Mouse (Mus musculus) liver, postnatal 0 days (tissue): ENCODE measurements around the gene Gm49322. TPM values are rescaled to one million over a fixed set of nuclear protein-coding genes. Genes with fewer than 3 reads are reported as not detected.

Experiments used
- ATAC-seq: fragments of 200-750 bp; cut with Nextera tagmentation; 2 replicates; pipeline ENCODE4 v1.8.0; 2017; ENCODE audit warnings: mild to moderate bottlenecking, moderate library complexity
- DNase-seq: peaks from one replicate; pipeline ENCODE4 v3.0.0-alpha.2; 2016
- H3K27ac ChIP-seq: fragments of 300-500 bp; sonication (generic); 2 replicates; pipeline ENCODE4 v1.5.1; 2014; ENCODE audit warnings: antibody characterized with exemption, moderate library complexity, mild to moderate bottlenecking, low read depth
- H3K27me3 ChIP-seq: fragments of 300-500 bp; sonication (generic); 2 replicates; pipeline ENCODE4 v1.6.1; 2014; ENCODE audit warnings: low read length, control low read depth, mixed read lengths; ENCODE audit not compliant: insufficient read depth
- H3K36me3 ChIP-seq: fragments of 300-500 bp; sonication (generic); replicated peaks from 2 replicates; pipeline ENCODE4 v1.6.1; 2014; ENCODE audit warnings: mild to moderate bottlenecking, control low read depth, low read length, moderate library complexity, mixed read lengths; ENCODE audit not compliant: insufficient read depth
- H3K4me1 ChIP-seq: fragments of 300-500 bp; sonication (generic); 2 replicates; pipeline ENCODE4 v1.6.1; 2014; ENCODE audit warnings: antibody characterized with exemption, mild to moderate bottlenecking, control low read depth; ENCODE audit not compliant: insufficient read depth
- H3K4me2 ChIP-seq: fragments of 300-500 bp; sonication (generic); 2 replicates; pipeline ENCODE4 v1.6.1; 2014; ENCODE audit warnings: low read depth, mild to moderate bottlenecking, low read length, moderate library complexity, mixed read lengths
- H3K4me3 ChIP-seq: fragments of 300-500 bp; sonication (generic); 2 replicates; pipeline ENCODE4 v1.5.1; 2014; ENCODE audit warnings: low read depth, low read length
- H3K9ac ChIP-seq: fragments of 300-500 bp; sonication (generic); replicated peaks from 2 replicates; pipeline ENCODE4 v1.6.1; 2014; ENCODE audit warnings: mild to moderate bottlenecking, moderate library complexity
- H3K9me3 ChIP-seq: fragments of 300-500 bp; sonication (generic); 2 replicates; pipeline ENCODE4 v1.6.1; 2016; ENCODE audit warnings: mild to moderate bottlenecking, control low read depth, low read length, mixed read lengths
- CTCF ChIP-seq: sonication (generic); IDR thresholded peaks from 2 replicates; pipeline ENCODE4 v1.5.1; 2016; ENCODE audit warnings: antibody characterized with exemption, low read depth
- EP300 ChIP-seq: IDR thresholded peaks from 2 replicates; pipeline ENCODE4 v1.6.1; 2016; ENCODE audit warnings: antibody characterized with exemption, low read depth, mild to moderate bottlenecking
- WGBS: fragments of 180-500 bp; shearing (Covaris S2); extraction: QIAGEN DNeasy Blood & Tissue Kit; methylation state at CpG from one replicate; pipeline ENCODE4 v1.1.7; 2014; ENCODE audit not compliant: insufficient replicate concordance; 5-methylcytosine and 5-hydroxymethylcytosine counted together
- polyA plus RNA-seq: library from polyadenylated mRNA; unstranded; fragments of >200 nt; fragmentation: Nextera tagmentation; extraction: Ambion mirVana; gene quantifications from 2 replicates; pipeline ENCODE4 v1.2.1, GENCODE M21; 2015

Gene Gm49322
- polyA plus RNA-seq, 1 experiment from 2014 or later: 0.52 TPM

DNA sequence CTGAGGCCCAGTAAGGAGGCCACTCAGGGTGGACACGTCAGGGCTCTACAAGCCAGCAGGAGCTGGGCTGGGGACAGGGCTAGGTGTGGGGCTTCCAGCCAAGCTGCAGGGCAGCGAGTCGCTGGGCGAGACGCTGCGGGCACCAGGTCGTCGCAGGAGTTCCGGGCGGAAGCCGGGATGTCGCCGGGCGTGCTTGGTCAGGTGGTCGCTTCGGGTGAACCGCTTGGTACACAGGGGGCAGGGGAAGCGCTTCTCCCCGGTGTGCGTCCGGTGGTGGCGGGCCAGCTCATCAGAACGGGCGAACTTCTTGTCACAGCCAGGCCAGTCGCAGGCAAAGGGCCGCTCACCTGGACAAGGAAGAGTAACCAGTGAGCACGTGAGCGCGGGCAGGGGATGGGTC lies 36.9 kb upstream of the Gm49322 start:
- peaks cover 10% of the 10 kb centered on the region; the same call in 1 of the 2 replicates for H3K36me3 ChIP-seq
- H3K27me3 ChIP-seq: no peaks in the 10 kb centered on the region
- 0 out of 2 replicates have a peak overlapping the region, but pooled peaks have one; percentile 99 for H3K4me2 ChIP-seq
- no peak for ATAC-seq
- 95% methylated on average over 29 of the region's 29 CpGs for WGBS
- H3K27ac ChIP-seq: 0 out of 2 replicates have a peak overlapping the region, but pooled peaks have one; percentile 11
- no peaks in the 10 kb centered on the region for H3K9me3 ChIP-seq
- H3K9ac ChIP-seq: no peak overlapping the region; the same call in 1 of the 2 replicates
- TF ChIP-seq CTCF (no peak), EP300 (no peak)
- H3K4me1 ChIP-seq: peaks cover 52% of the 10 kb centered on the region
- H3K4me3 ChIP-seq: no peak overlapping the region
- DNase-seq: no peak

DNA sequence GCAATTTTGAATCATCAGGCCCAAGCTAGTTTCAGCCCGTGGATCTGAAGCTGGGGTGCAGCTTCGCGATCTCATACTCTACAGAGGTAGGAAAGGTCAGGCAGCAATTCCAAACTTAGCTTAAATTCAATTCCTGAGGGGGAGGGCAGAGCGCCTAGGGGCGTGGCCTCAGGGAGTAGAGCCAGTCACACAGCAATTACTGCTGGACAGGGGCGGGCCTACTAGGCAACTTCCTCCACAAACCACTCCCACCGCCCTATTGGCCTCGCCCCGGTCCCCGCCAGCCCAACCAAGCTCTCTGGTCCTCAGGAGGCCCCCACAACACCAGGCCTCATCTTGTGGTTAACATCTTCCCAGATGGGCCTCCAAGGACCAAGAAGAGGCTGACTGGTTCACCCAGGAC lies 36.2 kb upstream of the Gm49322 start:
- Histone ChIP-seq H3K4me2 (peak overlapping the region; percentile 99), H3K27me3 (no peaks in the 10 kb centered on the region), H3K4me1 (peaks cover 58% of the 10 kb centered on the region), H3K9ac (peak overlapping the region; percentile 55), H3K27ac (peak overlapping the region; percentile 91), H3K4me3 (peak overlapping the region; percentile 46), H3K9me3 (no peaks in the 10 kb centered on the region), H3K36me3 (peaks cover 10% of the 10 kb centered on the region; the same call in 1 of the 2 replicates)
- WGBS: 13% methylated on average over 10 of the region's 10 CpGs
- DNase-seq (peak; percentile 93), ATAC-seq (peak; percentile 85)
- TF ChIP-seq EP300: no peak
- no peak for TF ChIP-seq CTCF

DNA sequence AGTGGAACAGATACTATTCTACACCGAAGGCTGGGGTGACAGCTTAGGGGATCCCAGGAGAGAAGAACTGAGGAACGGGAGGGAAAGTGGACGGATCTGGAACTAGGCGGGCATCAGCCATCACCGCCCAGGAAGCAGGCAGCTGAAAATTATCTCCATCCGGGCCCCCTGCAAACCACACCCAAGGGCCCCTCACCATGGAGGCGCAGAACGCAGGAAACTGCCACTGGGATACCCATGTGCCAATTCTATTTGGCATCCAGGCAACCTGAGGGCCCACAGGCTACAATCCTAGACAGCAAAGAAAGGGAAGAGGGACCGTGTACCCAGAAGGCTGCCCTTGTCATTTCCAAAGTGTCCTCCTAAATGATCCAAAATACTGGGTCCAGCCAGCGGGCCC lies 35.4 kb upstream of the Gm49322 start:
- Histone ChIP-seq H3K36me3 (peaks cover 10% of the 10 kb centered on the region; the same call in 1 of the 2 replicates), H3K9ac (peak overlapping the region; percentile 55), H3K4me3 (peak overlapping the region; percentile 46), H3K27ac (peak overlapping the region; percentile 91), H3K4me2 (peak overlapping the region; percentile 99), H3K27me3 (no peaks in the 10 kb centered on the region), H3K9me3 (no peaks in the 10 kb centered on the region), H3K4me1 (peaks cover 65% of the 10 kb centered on the region)
- DNase-seq (no peak), ATAC-seq (no peak)
- 50% methylated on average over 10 of the region's 10 CpGs for WGBS
- TF ChIP-seq EP300 (no peak), CTCF (no peak)

DNA sequence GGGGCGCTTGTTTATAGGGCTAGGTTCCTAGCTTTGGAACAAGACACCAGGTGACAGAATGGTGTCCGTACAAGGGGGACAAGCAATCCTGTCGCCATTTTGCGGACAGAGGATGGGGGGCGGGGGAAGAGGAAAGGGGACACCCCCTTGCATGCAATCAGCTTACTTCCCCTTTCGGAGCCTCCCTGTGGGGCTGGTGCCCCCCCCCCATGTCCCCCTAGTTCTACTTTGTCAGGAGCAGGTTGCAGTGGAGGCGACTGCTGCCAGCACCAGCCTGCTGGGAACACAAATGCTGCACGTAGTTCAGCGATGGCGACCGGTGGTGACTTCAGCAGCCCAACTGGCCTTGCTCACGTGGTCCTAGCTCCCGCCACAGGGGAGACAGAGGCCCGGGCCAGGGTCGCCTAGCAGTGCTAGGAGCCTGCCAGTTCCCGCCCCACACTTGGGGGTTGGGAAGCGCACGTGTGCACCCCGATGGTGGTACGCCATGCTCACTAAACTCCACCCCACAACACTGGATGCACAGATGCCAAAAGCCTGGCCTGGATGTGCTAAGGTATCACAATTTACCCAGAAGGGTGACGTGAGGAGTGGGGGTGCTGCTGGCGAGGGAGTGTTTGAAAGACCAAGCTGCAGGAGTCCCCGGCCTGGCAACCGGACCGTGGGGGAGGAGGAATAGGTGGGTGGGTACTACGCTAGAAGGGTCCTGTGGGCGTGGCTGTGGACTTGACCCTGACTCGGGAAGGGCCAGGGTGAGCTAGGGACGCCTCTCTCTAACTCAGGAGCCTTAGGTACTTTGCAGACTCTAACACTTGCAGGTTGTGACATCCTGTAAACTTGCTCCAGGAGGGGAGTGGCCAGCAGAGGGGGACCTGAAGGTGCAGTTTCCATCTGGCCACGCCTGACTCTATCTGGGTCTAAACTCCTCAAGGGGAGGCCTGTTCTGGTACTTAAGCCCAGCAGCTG lies 34.7 kb upstream of the Gm49322 start:
- Histone ChIP-seq H3K36me3 (peaks cover 6% of the 10 kb centered on the region; the same call in 1 of the 2 replicates), H3K4me1 (peaks cover 72% of the 10 kb centered on the region), H3K9me3 (no peaks in the 10 kb centered on the region), H3K27ac (peak overlapping the region; percentile 91), H3K4me2 (peak overlapping the region; percentile 99), H3K9ac (peak overlapping the region; percentile 55), H3K27me3 (no peaks in the 10 kb centered on the region), H3K4me3 (peak overlapping the region; percentile 46)
- WGBS: 13% methylated on average over 29 of the region's 30 CpGs
- TF ChIP-seq CTCF (peak; percentile 39), EP300 (no peak)
- DNase-seq (peak; percentile 54), ATAC-seq (peak; percentile 18)

DNA sequence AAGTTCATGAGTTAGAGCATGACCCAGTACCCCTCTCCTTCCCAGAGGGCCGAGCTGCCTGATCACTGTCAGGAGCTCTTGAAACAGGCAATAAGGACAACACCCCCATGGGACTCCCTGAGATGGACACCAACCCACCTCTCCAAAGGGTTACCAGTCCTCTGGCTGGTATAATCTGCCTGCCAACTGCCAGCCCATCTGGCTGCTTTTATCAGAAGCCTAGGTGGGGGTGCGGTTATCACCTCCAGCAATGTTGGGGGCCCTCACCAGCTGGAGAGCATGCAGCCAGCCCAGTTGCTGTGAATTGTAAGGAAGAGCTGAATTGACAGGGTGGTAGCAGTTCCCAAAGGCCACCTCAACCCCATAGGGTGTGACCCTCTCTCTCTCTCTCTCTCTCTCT lies 33.3 kb upstream of the Gm49322 start:
- H3K4me2 ChIP-seq: peak overlapping the region; percentile 99
- DNase-seq: peak; percentile 68
- no peaks in the 10 kb centered on the region for H3K9me3 ChIP-seq
- H3K4me3 ChIP-seq: peak overlapping the region; percentile 46
- H3K27me3 ChIP-seq: no peaks in the 10 kb centered on the region
- H3K4me1 ChIP-seq: peaks cover 74% of the 10 kb centered on the region
- H3K27ac ChIP-seq: peak overlapping the region; percentile 91
- 56% methylated on average over 2 of the region's 2 CpGs for WGBS
- peak overlapping the region; percentile 55; the same call in 1 of the 2 replicates for H3K9ac ChIP-seq
- H3K36me3 ChIP-seq: peaks cover 6% of the 10 kb centered on the region; the same call in 1 of the 2 replicates
- ATAC-seq: peak; percentile 11
- peak; percentile 92 for TF ChIP-seq EP300
- no peak for TF ChIP-seq CTCF

DNA sequence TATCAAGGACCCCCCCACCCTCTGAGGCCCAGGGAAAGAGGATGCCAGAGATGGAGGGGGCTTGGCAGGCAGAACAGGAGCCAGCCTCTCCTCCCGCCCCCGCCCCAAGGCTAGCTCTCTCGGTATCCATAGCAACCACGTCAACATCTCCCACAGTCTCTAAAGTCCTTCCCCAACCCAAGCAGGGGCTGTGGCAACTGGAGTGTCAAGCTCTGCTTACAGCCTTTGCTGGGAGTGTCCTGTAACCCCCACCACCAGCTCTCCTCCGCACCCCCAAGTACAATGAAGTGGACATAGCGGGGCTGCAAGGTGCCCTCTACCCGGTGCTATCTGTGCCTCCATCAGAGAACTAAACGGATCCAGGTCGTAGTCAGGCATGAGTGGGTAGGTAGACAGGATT lies 31.9 kb upstream of the Gm49322 start:
- Histone ChIP-seq H3K36me3 (no peaks in the 10 kb centered on the region), H3K9ac (peak overlapping the region; percentile 81; the same call in 1 of the 2 replicates), H3K27me3 (no peaks in the 10 kb centered on the region), H3K4me3 (no peak overlapping the region), H3K4me2 (peak overlapping the region; percentile 99), H3K27ac (peak overlapping the region; percentile 91), H3K9me3 (no peaks in the 10 kb centered on the region), H3K4me1 (peaks cover 85% of the 10 kb centered on the region)
- 65% methylated on average over 9 of the region's 9 CpGs for WGBS
- TF ChIP-seq EP300 (no peak), CTCF (no peak)
- DNase-seq (no peak), ATAC-seq (no peak)
